Mouse (Mus musculus) intestine, embryonic 15.5 days (tissue): ENCODE measurements around the gene Zmynd12. TPM values are rescaled to one million over a fixed set of nuclear protein-coding genes. Genes with fewer than 3 reads are reported as not detected.

ENCODE experiments used
- ATAC-seq: fragments of 200-750 bp; cut with Nextera tagmentation; 2 replicates; pipeline ENCODE4 v1.8.0; 2017; ENCODE audit warnings: moderate TSS enrichment, moderate library complexity
- H3K27ac ChIP-seq: fragments of 300-500 bp; sonication (generic); 2 replicates; pipeline ENCODE4 v1.5.1; 2015; ENCODE audit warnings: mild to moderate bottlenecking, inconsistent platforms
- H3K27me3 ChIP-seq: fragments of 300-500 bp; sonication (generic); replicated peaks from 2 replicates; pipeline ENCODE4 v1.6.1; 2015; ENCODE audit warnings: inconsistent platforms
- H3K36me3 ChIP-seq: fragments of 300-500 bp; sonication (generic); 2 replicates; pipeline ENCODE4 v1.6.1; 2015; ENCODE audit warnings: inconsistent platforms
- H3K4me1 ChIP-seq: fragments of 300-500 bp; sonication (generic); replicated peaks from 2 replicates; pipeline ENCODE4 v1.6.1; 2015; ENCODE audit warnings: inconsistent platforms
- H3K4me2 ChIP-seq: fragments of 300-500 bp; sonication (generic); replicated peaks from 2 replicates; pipeline ENCODE4 v1.6.1; 2015; ENCODE audit warnings: mild to moderate bottlenecking, inconsistent platforms
- H3K4me3 ChIP-seq: fragments of 300-500 bp; sonication (generic); replicated peaks from 2 replicates; pipeline ENCODE4 v1.5.1; 2015; ENCODE audit warnings: inconsistent platforms
- H3K9ac ChIP-seq: fragments of 300-500 bp; sonication (generic); 2 replicates; pipeline ENCODE4 v1.6.1; 2015; ENCODE audit warnings: inconsistent platforms
- H3K9me3 ChIP-seq: fragments of 300-500 bp; sonication (generic); 2 replicates; pipeline ENCODE4 v1.6.1; 2016; ENCODE audit warnings: inconsistent platforms
- WGBS: fragments of 180-500 bp; shearing (Covaris S2); methylation state at CpG from one replicate; pipeline ENCODE4 v1.1.7; 2015; 5-methylcytosine and 5-hydroxymethylcytosine counted together
- polyA plus RNA-seq: library from polyadenylated mRNA; unstranded; fragments of >200 nt; fragmentation: Nextera tagmentation; extraction: Ambion mirVana; gene quantifications from 2 replicates; pipeline ENCODE4 v1.2.1, GENCODE M21; 2015

Gene Zmynd12
- polyA plus RNA-seq, 1 experiment from 2014 or later = 0.57 TPM

GRCm38 (mm10) chr4:119417894-119418293 is 4.7 kb upstream of the Zmynd12 start:
- Histone ChIP-seq H3K27me3 (no peaks in the 10 kb centered on the region), H3K4me1 (peaks cover 8% of the 10 kb centered on the region), H3K4me2 (no peak overlapping the region), H3K36me3 (no peaks in the 10 kb centered on the region), H3K27ac (no peak overlapping the region), H3K4me3 (no peak overlapping the region), H3K9ac (no peak overlapping the region), H3K9me3 (no peaks in the 10 kb centered on the region)
- 87% methylated on average over 3 of the region's 3 CpGs for WGBS
- ATAC-seq = no peak

- H3K27me3 ChIP-seq = no peaks in the 10 kb centered on the region
- WGBS = 19% methylated on average over 3 of the region's 3 CpGs
- no peak overlapping the region for H3K27ac ChIP-seq
- H3K9ac ChIP-seq = peak overlapping the region; percentile 88
- peak overlapping the region; percentile 79 for H3K4me3 ChIP-seq
- H3K9me3 ChIP-seq = no peaks in the 10 kb centered on the region
- H3K4me2 ChIP-seq = peak overlapping the region; percentile 78
- peaks cover 4% of the 10 kb centered on the region for H3K4me1 ChIP-seq
- no peak for ATAC-seq
- H3K36me3 ChIP-seq = no peaks in the 10 kb centered on the region
Observed at GRCm38 (mm10) chr4:119421191-119421590, 1.4 kb upstream of the Zmynd12 start.

GRCm38 (mm10) chr4:119421921-119422293 is 707 bp upstream of the Zmynd12 start:
- Histone ChIP-seq H3K27me3 (no peaks in the 10 kb centered on the region), H3K36me3 (no peaks in the 10 kb centered on the region), H3K4me2 (peak overlapping the region; percentile 78), H3K9me3 (no peaks in the 10 kb centered on the region), H3K27ac (peak overlapping the region; percentile 85), H3K9ac (peak overlapping the region; percentile 88), H3K4me3 (peak overlapping the region; percentile 79), H3K4me1 (peaks cover 4% of the 10 kb centered on the region)
- under 1% methylated on average over 31 of the region's 31 CpGs for WGBS
- ATAC-seq = peak; percentile 68

GRCm38 (mm10) chr4:119425077-119425476 is 2.5 kb downstream of the Zmynd12 start:
- Histone ChIP-seq H3K27ac (no peak overlapping the region), H3K4me3 (no peak overlapping the region), H3K4me1 (peaks cover 4% of the 10 kb centered on the region), H3K36me3 (no peaks in the 10 kb centered on the region), H3K9ac (no peak overlapping the region), H3K9me3 (no peaks in the 10 kb centered on the region), H3K27me3 (no peaks in the 10 kb centered on the region), H3K4me2 (no peak overlapping the region)
- no peak for ATAC-seq
- 83% methylated on average over 2 of the region's 2 CpGs for WGBS

GRCm38 (mm10) chr4:119425601-119426000 is 3.0 kb downstream of the Zmynd12 start:
- Histone ChIP-seq H3K36me3 (no peaks in the 10 kb centered on the region), H3K9ac (no peak overlapping the region), H3K4me1 (peaks cover 4% of the 10 kb centered on the region), H3K27me3 (no peaks in the 10 kb centered on the region), H3K4me3 (no peak overlapping the region), H3K9me3 (no peaks in the 10 kb centered on the region), H3K4me2 (no peak overlapping the region), H3K27ac (no peak overlapping the region)
- no peak for ATAC-seq
- 33% methylated on average over 2 of the region's 2 CpGs for WGBS

GRCm38 (mm10) chr4:119427680-119428079 is 5.1 kb downstream of the Zmynd12 start:
- ATAC-seq = no peak

GRCm38 (mm10) chr4:119430678-119431077 is 8.1 kb downstream of the Zmynd12 start:
- Histone ChIP-seq H3K4me1 (no peaks in the 10 kb centered on the region), H3K4me3 (no peak overlapping the region), H3K36me3 (no peaks in the 10 kb centered on the region), H3K27ac (no peak overlapping the region), H3K9me3 (no peaks in the 10 kb centered on the region), H3K27me3 (no peaks in the 10 kb centered on the region), H3K4me2 (no peak overlapping the region), H3K9ac (no peak overlapping the region)
- ATAC-seq = no peak
- 25% methylated on average over 5 of the region's 5 CpGs for whole genome bisulfite sequencing

More at GRCm38 (mm10) chr4:119427680-119428079, 5.1 kb downstream of the Zmynd12 start:
- Histone ChIP-seq H3K4me2 (no peak overlapping the region), H3K27ac (no peak overlapping the region), H3K9ac (no peak overlapping the region), H3K4me1 (no peaks in the 10 kb centered on the region; the same call in 1 of the 2 replicates), H3K4me3 (no peak overlapping the region), H3K9me3 (no peaks in the 10 kb centered on the region), H3K27me3 (no peaks in the 10 kb centered on the region), H3K36me3 (no peaks in the 10 kb centered on the region)
- 61% methylated on average over 2 of the region's 2 CpGs for WGBS

GRCm38 (mm10) chr4:119437936-119438335 is 15.3 kb downstream of the Zmynd12 start:
- H3K9me3 ChIP-seq = no peaks in the 10 kb centered on the region
- no peak overlapping the region for H3K27ac ChIP-seq
- no peaks in the 10 kb centered on the region for H3K4me1 ChIP-seq
- 91% methylated on average over 2 of the region's 2 CpGs for WGBS
- no peak for ATAC-seq
- no peak overlapping the region for H3K4me2 ChIP-seq
- H3K27me3 ChIP-seq = no peaks in the 10 kb centered on the region
- no peak overlapping the region for H3K9ac ChIP-seq
- no peaks in the 10 kb centered on the region for H3K36me3 ChIP-seq
- H3K4me3 ChIP-seq = no peak overlapping the region

- Histone ChIP-seq H3K9me3 (no peaks in the 10 kb centered on the region), H3K9ac (no peak overlapping the region), H3K4me2 (no peak overlapping the region), H3K4me1 (no peaks in the 10 kb centered on the region), H3K27me3 (no peaks in the 10 kb centered on the region), H3K4me3 (no peak overlapping the region), H3K27ac (no peak overlapping the region), H3K36me3 (no peaks in the 10 kb centered on the region)
- no peak for ATAC-seq
- WGBS = 90% methylated on average over 4 of the region's 4 CpGs
Observed at GRCm38 (mm10) chr4:119441836-119442235, 19.2 kb downstream of the Zmynd12 start.

- H3K4me2 ChIP-seq = no peak overlapping the region
- WGBS = 46% methylated on average over 6 of the region's 6 CpGs
Observed at GRCm38 (mm10) chr4:119442539-119442938, 19.9 kb downstream of the Zmynd12 start.

GRCm38 (mm10) chr4:119447261-119447660 is 24.6 kb downstream of the Zmynd12 start:
- Histone ChIP-seq H3K9ac (no peak overlapping the region), H3K9me3 (no peaks in the 10 kb centered on the region), H3K4me2 (no peak overlapping the region), H3K27me3 (no peaks in the 10 kb centered on the region), H3K27ac (no peak overlapping the region), H3K4me3 (no peak overlapping the region), H3K36me3 (no peaks in the 10 kb centered on the region), H3K4me1 (no peaks in the 10 kb centered on the region)
- WGBS = 92% methylated on average over 6 of the region's 6 CpGs
- no peak for ATAC-seq

More at GRCm38 (mm10) chr4:119442539-119442938, 19.9 kb downstream of the Zmynd12 start:
- H3K9me3 ChIP-seq = no peaks in the 10 kb centered on the region
- no peaks in the 10 kb centered on the region for H3K27me3 ChIP-seq
- H3K36me3 ChIP-seq = no peaks in the 10 kb centered on the region
- no peaks in the 10 kb centered on the region for H3K4me1 ChIP-seq
- no peak overlapping the region for H3K27ac ChIP-seq
- no peak for ATAC-seq
- no peak overlapping the region for H3K4me3 ChIP-seq
- H3K9ac ChIP-seq = no peak overlapping the region

GRCm38 (mm10) chr4:119447786-119448185 is 25.2 kb downstream of the Zmynd12 start:
- Histone ChIP-seq H3K4me3 (no peak overlapping the region), H3K9ac (no peak overlapping the region), H3K27me3 (no peaks in the 10 kb centered on the region), H3K36me3 (no peaks in the 10 kb centered on the region), H3K4me2 (no peak overlapping the region), H3K27ac (no peak overlapping the region), H3K9me3 (no peaks in the 10 kb centered on the region), H3K4me1 (no peaks in the 10 kb centered on the region)
- 56% methylated on average over 3 of the region's 3 CpGs for WGBS
- no peak for ATAC-seq

- H3K9me3 ChIP-seq = no peaks in the 10 kb centered on the region
- H3K9ac ChIP-seq = no peak overlapping the region
- no peak overlapping the region for H3K4me3 ChIP-seq
- 0 out of 2 replicates have a peak, but pooled peaks cover 3% of the 10 kb centered on the region for H3K4me1 ChIP-seq
- H3K27me3 ChIP-seq = no peaks in the 10 kb centered on the region
- WGBS = 62% methylated on average over 7 of the region's 7 CpGs
- no peak overlapping the region for H3K27ac ChIP-seq
- ATAC-seq = no peak
- H3K4me2 ChIP-seq = no peak overlapping the region
- H3K36me3 ChIP-seq = no peaks in the 10 kb centered on the region
Observed at GRCm38 (mm10) chr4:119450436-119450835, 27.8 kb downstream of the Zmynd12 start.
